Mouse (Mus musculus) MN1 (cell line): ENCODE measurements around the gene Nup88.
A peak's percentile ranks its signal among the peaks of the same experiment; 100 is the strongest.
"Not testable (repeated sequence)": the region's sequence is repeated elsewhere in the genome, so short reads cannot be mapped to it uniquely, and the experiment has no call there.

Experiments used
- DNase-seq: peaks from one replicate; pipeline ENCODE4 v3.0.0-alpha.2; 2016; ENCODE audit warnings: low spot score

Gene Nup88

DNA sequence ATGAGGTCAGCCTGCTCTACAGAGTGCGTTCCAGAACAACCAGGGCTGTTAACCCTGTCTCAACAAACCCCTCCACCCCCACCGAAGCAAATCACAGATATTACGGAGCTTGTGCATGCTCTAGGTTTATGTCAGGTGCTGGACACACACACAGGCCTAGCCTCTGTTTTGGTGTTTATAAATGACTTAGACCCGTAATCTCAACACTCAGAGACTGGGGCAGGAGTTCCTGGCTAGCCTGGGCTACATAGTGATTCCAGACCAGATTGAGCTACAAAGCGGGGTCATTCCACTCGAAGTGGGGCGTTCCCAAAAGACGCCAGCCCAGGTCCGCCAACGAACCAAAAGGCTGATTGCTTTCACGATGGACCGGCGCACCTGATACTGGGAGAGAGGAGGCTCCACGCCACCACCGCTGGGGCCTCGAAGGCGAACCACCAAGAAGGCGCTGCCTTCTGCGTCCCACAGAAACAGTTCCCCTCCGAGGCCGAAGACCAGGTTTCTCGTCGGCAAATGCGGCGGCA lies 440 bp downstream of the Nup88 start:
- DNase-seq = peak; percentile 58

GRCm38 (mm10) chr11:70964222-70964907 lies 5.4 kb downstream of the Nup88 start:
- peak; percentile 26 for DNase-seq

DNA sequence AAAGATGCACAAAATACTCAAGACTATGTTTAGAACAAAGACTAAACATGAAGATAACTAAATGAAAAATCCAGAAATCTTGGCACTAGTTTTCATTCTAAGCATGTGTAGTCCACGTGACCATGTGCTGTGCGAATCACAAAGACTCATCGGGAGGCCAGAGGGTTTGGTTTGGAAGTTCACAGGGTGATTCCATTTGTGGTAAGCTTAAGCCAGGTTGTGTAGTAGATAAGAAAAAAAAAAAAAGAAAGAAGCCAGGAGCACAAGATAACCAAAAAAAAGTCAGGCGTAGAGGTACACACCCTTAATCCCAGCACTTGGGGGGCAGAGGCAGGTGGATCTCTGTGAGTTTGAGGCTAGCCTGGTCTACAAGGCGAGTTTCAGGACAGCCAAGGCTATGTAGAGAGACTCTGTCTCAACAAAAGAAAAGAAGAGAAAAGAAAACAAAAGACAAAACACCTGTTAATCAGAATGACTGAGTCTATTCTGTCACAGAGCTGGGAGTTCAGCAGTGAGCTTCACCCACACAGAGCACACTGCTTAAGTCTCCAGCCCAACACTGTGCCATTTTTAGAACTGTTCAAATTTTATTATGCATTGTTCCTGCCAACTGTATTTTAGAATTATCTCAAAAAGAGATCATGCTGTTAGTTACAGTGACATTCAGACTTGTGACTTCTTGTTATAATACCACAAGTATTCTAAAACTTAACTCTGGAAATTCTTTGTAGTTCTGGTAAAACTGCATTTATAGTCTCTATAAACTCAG lies 8.8 kb downstream of the Nup88 start:
- no peak for DNase-seq

GRCm38 (mm10) chr11:70954711-70955110 lies 15.1 kb downstream of the Nup88 start:
- DNase-seq = no peak

- no peak for DNase-seq
Measured at GRCm38 (mm10) chr11:70944935-70945817, 24.6 kb downstream of the Nup88 start.

- DNase-seq = no peak
Measured at GRCm38 (mm10) chr11:70943651-70944050, 26.1 kb downstream of the Nup88 start.

DNA sequence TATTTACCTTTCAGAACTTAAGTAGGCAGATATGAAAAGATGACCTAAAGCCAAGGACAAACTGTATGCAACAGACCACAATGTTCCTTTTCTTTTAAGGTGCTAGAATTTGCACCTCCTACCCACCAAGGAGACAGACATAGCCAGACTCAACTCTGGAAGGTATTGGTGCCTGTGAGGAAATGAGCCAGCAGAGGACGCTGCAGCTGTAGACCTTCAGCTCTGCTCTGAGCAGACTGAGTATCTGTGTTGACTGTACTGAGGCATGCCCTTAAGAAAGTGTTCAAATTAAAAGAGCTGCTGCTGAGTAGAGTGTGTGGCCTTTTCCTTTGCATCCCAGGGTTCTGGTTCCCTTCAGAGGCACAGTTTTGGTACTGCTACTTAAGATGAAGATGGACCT lies 27.2 kb downstream of the Nup88 start:
- no peak for DNase-seq

- no peak for DNase-seq
Measured at GRCm38 (mm10) chr11:70935316-70935715, 34.5 kb downstream of the Nup88 start.

DNA sequence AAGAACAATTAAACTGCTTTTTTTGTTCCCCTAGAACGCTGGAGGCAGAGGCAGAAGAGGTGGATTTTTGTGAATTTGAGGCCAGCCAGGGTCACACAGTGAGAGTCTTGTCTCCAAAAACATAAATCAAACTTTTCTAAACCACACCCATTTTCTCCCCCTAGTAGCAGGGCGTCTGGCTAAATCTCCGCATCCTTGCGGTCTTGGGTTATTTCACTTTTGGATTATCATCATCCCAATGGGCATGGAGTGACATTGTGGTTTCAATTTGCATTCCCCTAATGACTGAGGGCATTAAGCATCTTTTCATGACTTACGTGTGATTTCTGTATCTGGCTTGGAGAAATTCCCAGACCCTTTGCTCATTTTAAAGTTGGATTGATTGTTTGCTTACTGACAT lies 38.3 kb downstream of the Nup88 start:
- DNase-seq = no peak

DNA sequence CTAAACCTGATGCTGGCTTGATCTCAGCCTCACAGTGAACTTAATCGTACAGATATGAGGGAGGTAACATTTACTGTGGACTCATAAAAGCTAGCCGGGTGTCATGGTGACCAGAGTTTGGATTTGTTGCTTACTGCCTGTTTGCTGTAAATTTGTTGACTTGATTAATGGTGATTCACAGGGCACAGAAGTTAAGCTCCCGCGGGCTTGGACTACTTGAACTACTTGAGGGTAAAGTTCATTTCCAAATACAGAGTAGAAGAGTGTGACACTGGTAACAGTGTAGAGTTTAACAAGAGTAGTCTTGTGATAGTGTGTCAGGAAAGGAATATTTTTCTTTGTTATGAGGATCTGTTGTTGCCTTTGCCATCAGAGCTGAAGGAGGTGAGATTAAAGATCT lies 50.2 kb downstream of the Nup88 start:
- no peak for DNase-seq

DNA sequence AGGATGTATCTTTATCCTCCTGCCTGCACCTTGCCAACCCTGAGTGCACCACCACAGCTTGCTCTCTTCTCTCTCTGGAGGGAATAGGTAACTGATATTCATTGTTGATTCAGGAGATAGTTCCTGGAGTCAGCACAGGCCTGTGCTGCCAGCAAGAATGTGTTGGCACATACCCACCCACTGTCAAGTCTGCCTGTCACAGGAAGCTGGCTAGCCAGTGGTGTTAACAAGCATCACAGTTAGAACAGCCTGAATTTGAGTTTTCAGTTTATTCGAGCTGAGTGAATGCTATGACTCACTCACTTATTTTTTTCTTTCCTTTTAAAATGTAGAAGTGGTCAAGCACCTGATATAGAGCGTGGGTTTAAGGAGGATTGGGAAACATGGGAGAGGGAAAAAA lies 51.9 kb downstream of the Nup88 start:
- DNase-seq = no peak

- DNase-seq = peak; percentile 8
Measured at GRCm38 (mm10) chr11:70911920-70912319, 57.9 kb downstream of the Nup88 start.

DNA sequence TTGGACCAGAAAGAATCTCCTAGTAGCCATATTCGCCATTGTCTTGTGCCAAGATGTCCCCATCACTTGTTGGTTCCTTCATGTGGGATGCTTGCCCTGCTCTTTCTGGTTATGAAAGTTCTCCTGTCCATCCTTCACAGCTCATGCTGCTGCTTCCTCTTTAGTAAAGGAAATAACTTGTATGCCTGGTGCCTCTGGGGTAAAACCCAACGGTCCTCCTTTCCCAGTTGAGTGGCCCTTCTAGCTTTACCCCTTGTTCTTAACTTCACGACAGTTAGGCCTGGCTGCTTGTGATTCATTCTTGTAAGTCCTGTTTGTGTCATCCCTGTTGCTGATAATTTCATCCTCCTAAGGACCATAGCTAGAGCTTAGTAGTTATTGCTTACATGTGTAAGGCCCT lies 58.5 kb downstream of the Nup88 start:
- DNase-seq = no peak

- no peak for DNase-seq
Measured at GRCm38 (mm10) chr11:70906681-70907080, 63.1 kb downstream of the Nup88 start.

GRCm38 (mm10) chr11:70898182-70898581 lies 71.6 kb downstream of the Nup88 start:
- DNase-seq = not testable (repeated sequence)

- DNase-seq = no peak
Measured at GRCm38 (mm10) chr11:70897680-70898079, 72.1 kb downstream of the Nup88 start.
